Mouse (Mus musculus): ENCODE measurements around the gene Zfp872. TPM values are rescaled to one million over a fixed set of nuclear protein-coding genes. Genes with fewer than 3 reads are reported as not detected.

The Zfp872 gene
- polyA plus RNA-seq, 1 experiment from 2014 or later: not detected

- 92% methylated on average over 3 of the region's 3 CpGs for WGBS
- Histone ChIP-seq H3K36me3 (ENCODE audit: control insufficient read depth, insufficient read depth, low read length) (no peaks in the 10 kb centered on the region), H3K4me2 (replicated peaks; ENCODE audit: low read depth, low read length) (no peak overlapping the region), H3K27me3 (ENCODE audit: control insufficient read depth, insufficient read depth, low read length) (no peaks in the 10 kb centered on the region), H3K27ac (ENCODE audit: low read depth, low read length) (no peak overlapping the region), H3K4me3 (ENCODE audit: low read depth, low read length) (no peak overlapping the region), H3K9me3 (ENCODE audit: control insufficient read depth, low read length) (no peaks in the 10 kb centered on the region), H3K4me1 (replicated peaks; ENCODE audit: control insufficient read depth, insufficient read depth, low read length) (no peaks in the 10 kb centered on the region; the same call in 1 of the 2 replicates), H3K9ac (ENCODE audit: low read depth, low read length) (no peak overlapping the region)
- DNase-seq (ENCODE audit: low spot score): no peak
- ATAC-seq (ENCODE audit: low FRiP score): no peak
These were observed 34.1 kb upstream of the Zfp872 start for GRCm38 (mm10) chr9:22153810-22154209.

GRCm38 (mm10) chr9:22155614-22156013, 32.3 kb upstream of the Zfp872 start:
- 0 out of 2 replicates have a peak overlapping the region, but pooled peaks have one; percentile 14 for H3K4me2 ChIP-seq (replicated peaks; ENCODE audit: low read depth, low read length)
- DNase-seq (ENCODE audit: low spot score): peak; percentile 80
- H3K27me3 ChIP-seq (ENCODE audit: control insufficient read depth, insufficient read depth, low read length): no peaks in the 10 kb centered on the region
- no peaks in the 10 kb centered on the region for H3K36me3 ChIP-seq (ENCODE audit: control insufficient read depth, insufficient read depth, low read length)
- H3K4me1 ChIP-seq (replicated peaks; ENCODE audit: control insufficient read depth, insufficient read depth, low read length): no peaks in the 10 kb centered on the region; the same call in 1 of the 2 replicates
- H3K4me3 ChIP-seq (ENCODE audit: low read depth, low read length): no peak overlapping the region
- H3K9me3 ChIP-seq (ENCODE audit: control insufficient read depth, low read length): no peaks in the 10 kb centered on the region
- ATAC-seq (ENCODE audit: low FRiP score): peak; percentile 5; the same call in 1 of the 2 replicates
- WGBS: 33% methylated on average over 10 of the region's 10 CpGs
- no peak overlapping the region for H3K9ac ChIP-seq (ENCODE audit: low read depth, low read length)
- H3K27ac ChIP-seq (ENCODE audit: low read depth, low read length): no peak overlapping the region

GRCm38 (mm10) chr9:22156497-22157245, 31.2 kb upstream of the Zfp872 start, which contains the start of gene Pigyl:
TSS of gene Pigyl (plus strand) at chr9:22156846.
- Histone ChIP-seq H3K4me2 (replicated peaks; ENCODE audit: low read depth, low read length) (peak within 1 kb of the TSS; percentile 71), H3K4me3 (ENCODE audit: low read depth, low read length) (peak within 1 kb of the TSS; percentile 63), H3K27me3 (ENCODE audit: control insufficient read depth, insufficient read depth, low read length) (no peaks in the 10 kb centered on the region), H3K4me1 (replicated peaks; ENCODE audit: control insufficient read depth, insufficient read depth, low read length) (no peaks in the 10 kb centered on the region; the same call in 1 of the 2 replicates), H3K9ac (ENCODE audit: low read depth, low read length) (peak within 1 kb of the TSS; percentile 75), H3K27ac (ENCODE audit: low read depth, low read length) (peak within 1 kb of the TSS; percentile 51; the same call in 1 of the 2 replicates), H3K9me3 (ENCODE audit: control insufficient read depth, low read length) (no peaks in the 10 kb centered on the region), H3K36me3 (ENCODE audit: control insufficient read depth, insufficient read depth, low read length) (no peaks in the 10 kb centered on the region)
- DNase-seq (ENCODE audit: low spot score) (peak; percentile 100), ATAC-seq (ENCODE audit: low FRiP score) (peak; percentile 99)
- 1% methylated on average over 61 of the region's 65 CpGs for WGBS

DNA sequence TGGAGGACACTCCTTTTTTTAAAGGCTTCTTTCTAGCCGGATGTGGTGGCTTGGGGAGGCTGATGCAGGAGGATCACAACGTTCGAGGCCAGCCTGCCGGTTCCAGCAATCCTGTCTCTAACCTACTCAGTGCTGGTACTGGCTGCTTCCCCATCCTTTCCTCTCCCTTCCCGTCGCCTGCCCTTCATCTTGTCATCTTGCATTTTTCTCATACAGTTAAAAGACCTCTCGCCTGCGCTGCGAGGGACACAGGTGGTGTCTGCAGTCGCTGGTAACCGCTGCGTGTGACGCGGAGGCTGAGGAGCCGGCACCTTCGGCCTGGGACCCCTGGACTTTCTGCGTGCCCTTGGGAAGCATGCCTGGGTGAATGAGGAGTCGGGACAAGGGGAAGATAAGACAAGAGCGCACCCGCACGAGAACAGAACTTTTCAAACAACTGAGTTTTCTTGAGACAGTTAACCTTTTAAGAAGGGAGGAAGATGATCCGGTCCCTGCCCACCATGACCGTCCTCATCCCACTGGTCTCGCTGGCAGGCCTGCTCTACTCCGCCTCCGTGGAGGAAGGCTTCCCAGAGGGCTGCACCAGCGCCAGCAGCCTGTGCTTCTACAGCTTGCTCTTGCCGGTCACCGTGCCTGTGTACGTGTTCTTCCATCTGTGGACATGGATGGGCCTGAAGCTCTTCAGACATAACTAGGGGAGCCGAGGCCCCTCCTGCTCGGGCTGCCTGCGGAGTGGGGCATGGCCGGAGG, 30.2 kb upstream of the Zfp872 start:
- peak overlapping the region; percentile 63 for H3K4me3 ChIP-seq (ENCODE audit: low read depth, low read length)
- peak overlapping the region; percentile 71 for H3K4me2 ChIP-seq (replicated peaks; ENCODE audit: low read depth, low read length)
- H3K9ac ChIP-seq (ENCODE audit: low read depth, low read length): peak overlapping the region; percentile 75; the same call in 1 of the 2 replicates
- no peak overlapping the region for H3K27ac ChIP-seq (ENCODE audit: low read depth, low read length)
- no peak for ATAC-seq (ENCODE audit: low FRiP score)
- no peaks in the 10 kb centered on the region for H3K9me3 ChIP-seq (ENCODE audit: control insufficient read depth, low read length)
- H3K4me1 ChIP-seq (replicated peaks; ENCODE audit: control insufficient read depth, insufficient read depth, low read length): no peaks in the 10 kb centered on the region; the same call in 1 of the 2 replicates
- H3K36me3 ChIP-seq (ENCODE audit: control insufficient read depth, insufficient read depth, low read length): no peaks in the 10 kb centered on the region
- H3K27me3 ChIP-seq (ENCODE audit: control insufficient read depth, insufficient read depth, low read length): no peaks in the 10 kb centered on the region
- WGBS: 66% methylated on average over 34 of the region's 34 CpGs
- no peak for DNase-seq (ENCODE audit: low spot score)

GRCm38 (mm10) chr9:22161299-22161698, 26.6 kb upstream of the Zfp872 start:
- ATAC-seq (ENCODE audit: low FRiP score): no peak
- H3K4me2 ChIP-seq (replicated peaks; ENCODE audit: low read depth, low read length): no peak overlapping the region
- no peaks in the 10 kb centered on the region for H3K9me3 ChIP-seq (ENCODE audit: control insufficient read depth, low read length)
- no peaks in the 10 kb centered on the region; the same call in 1 of the 2 replicates for H3K4me1 ChIP-seq (replicated peaks; ENCODE audit: control insufficient read depth, insufficient read depth, low read length)
- H3K4me3 ChIP-seq (ENCODE audit: low read depth, low read length): no peak overlapping the region
- no peak overlapping the region for H3K27ac ChIP-seq (ENCODE audit: low read depth, low read length)
- no peaks in the 10 kb centered on the region; the same call in 1 of the 2 replicates for H3K27me3 ChIP-seq (ENCODE audit: control insufficient read depth, insufficient read depth, low read length)
- DNase-seq (ENCODE audit: low spot score): no peak
- H3K36me3 ChIP-seq (ENCODE audit: control insufficient read depth, insufficient read depth, low read length): no peaks in the 10 kb centered on the region
- 36% methylated on average over 6 of the region's 6 CpGs for WGBS
- no peak overlapping the region for H3K9ac ChIP-seq (ENCODE audit: low read depth, low read length)

DNA sequence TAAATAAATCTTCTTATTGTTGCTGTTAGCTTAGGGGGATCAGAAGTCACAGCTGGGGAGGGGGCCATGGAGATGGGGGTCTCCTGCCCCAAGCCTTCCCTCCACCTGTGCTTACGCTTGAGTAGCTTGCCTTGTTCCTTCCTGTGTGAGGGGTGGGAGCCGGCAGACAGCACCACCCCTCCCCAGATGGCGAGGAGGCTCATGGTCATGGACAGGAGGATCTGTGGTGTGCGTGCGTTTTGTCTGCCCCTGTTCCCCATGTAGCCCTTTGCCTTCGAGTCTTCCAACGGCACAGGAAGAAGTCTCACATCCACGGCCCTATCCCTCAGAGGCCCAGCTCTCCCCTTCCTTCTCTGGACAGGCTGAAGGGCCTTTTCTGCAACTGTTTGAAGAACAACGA, 25.6 kb upstream of the Zfp872 start:
- no peaks in the 10 kb centered on the region for H3K36me3 ChIP-seq (ENCODE audit: control insufficient read depth, insufficient read depth, low read length)
- H3K27ac ChIP-seq (ENCODE audit: low read depth, low read length): no peak overlapping the region
- WGBS: 87% methylated on average over 9 of the region's 9 CpGs
- DNase-seq (ENCODE audit: low spot score) (no peak), ATAC-seq (ENCODE audit: low FRiP score) (no peak)
- no peaks in the 10 kb centered on the region for H3K4me1 ChIP-seq (replicated peaks; ENCODE audit: control insufficient read depth, insufficient read depth, low read length)
- no peak overlapping the region for H3K4me3 ChIP-seq (ENCODE audit: low read depth, low read length)
- H3K27me3 ChIP-seq (ENCODE audit: control insufficient read depth, insufficient read depth, low read length): no peaks in the 10 kb centered on the region; the same call in 1 of the 2 replicates
- H3K4me2 ChIP-seq (replicated peaks; ENCODE audit: low read depth, low read length): no peak overlapping the region
- H3K9me3 ChIP-seq (ENCODE audit: control insufficient read depth, low read length): no peaks in the 10 kb centered on the region
- no peak overlapping the region for H3K9ac ChIP-seq (ENCODE audit: low read depth, low read length)

GRCm38 (mm10) chr9:22162912-22163311, 25.0 kb upstream of the Zfp872 start:
- no peaks in the 10 kb centered on the region for H3K36me3 ChIP-seq (ENCODE audit: control insufficient read depth, insufficient read depth, low read length)
- H3K27ac ChIP-seq (ENCODE audit: low read depth, low read length): no peak overlapping the region
- no peaks in the 10 kb centered on the region; the same call in 1 of the 2 replicates for H3K27me3 ChIP-seq (ENCODE audit: control insufficient read depth, insufficient read depth, low read length)
- H3K9me3 ChIP-seq (ENCODE audit: control insufficient read depth, low read length): no peaks in the 10 kb centered on the region
- H3K4me1 ChIP-seq (replicated peaks; ENCODE audit: control insufficient read depth, insufficient read depth, low read length): no peaks in the 10 kb centered on the region
- no peak overlapping the region for H3K9ac ChIP-seq (ENCODE audit: low read depth, low read length)
- 87% methylated on average over 7 of the region's 7 CpGs for WGBS
- no peak for DNase-seq (ENCODE audit: low spot score)
- H3K4me2 ChIP-seq (replicated peaks; ENCODE audit: low read depth, low read length): no peak overlapping the region
- ATAC-seq (ENCODE audit: low FRiP score): no peak
- H3K4me3 ChIP-seq (ENCODE audit: low read depth, low read length): no peak overlapping the region

DNA sequence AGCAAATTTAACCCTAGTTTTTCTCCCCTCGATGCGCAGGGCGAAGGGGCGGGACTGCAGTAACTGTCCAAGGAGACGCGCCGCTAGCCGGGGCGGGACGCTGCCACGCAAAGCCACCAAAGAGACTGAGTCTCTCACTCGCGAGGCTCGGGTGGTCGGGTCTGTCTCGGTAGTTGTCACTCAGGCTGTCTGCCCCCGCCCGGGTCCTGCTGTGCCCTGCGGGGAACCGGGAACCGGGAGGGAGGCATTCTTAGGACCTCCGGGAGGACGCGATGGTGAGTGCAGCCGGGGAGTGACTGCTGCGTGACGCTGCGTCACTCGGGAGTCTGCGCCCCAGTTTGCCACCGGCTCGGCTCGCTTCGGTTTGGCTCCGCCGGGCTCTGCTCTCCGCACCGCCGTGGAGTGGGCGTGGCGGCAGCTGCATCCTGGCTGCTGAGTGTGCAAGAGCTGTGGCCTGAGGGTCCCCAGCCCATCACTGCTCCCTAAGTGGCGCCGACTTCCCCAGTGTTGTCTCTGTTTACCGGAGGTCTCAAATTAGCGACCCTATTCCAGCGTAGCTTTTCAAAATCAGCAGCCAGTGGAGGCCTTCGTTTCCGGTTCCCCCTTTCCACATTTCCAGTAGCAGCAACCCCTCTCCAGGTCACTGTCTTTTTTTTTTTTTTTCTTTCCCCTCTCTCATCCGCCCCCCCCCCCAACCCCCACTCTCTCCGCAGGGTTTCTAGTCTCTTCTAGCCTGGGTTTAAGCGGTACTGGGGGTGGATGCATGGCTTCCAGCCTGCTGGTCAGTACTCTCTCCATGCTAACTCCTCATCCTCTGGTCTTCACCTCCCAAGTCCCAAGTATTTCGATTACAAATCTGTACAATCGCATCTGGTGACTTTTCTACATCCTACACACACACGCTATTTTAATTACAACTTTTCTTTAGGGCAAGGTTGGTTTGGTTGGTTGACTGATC, 22.9 kb upstream of the Zfp872 start:
- H3K4me2 ChIP-seq (replicated peaks; ENCODE audit: low read depth, low read length): peak overlapping the region; percentile 99
- H3K27me3 ChIP-seq (ENCODE audit: control insufficient read depth, insufficient read depth, low read length): no peaks in the 10 kb centered on the region; the same call in 1 of the 2 replicates
- no peaks in the 10 kb centered on the region for H3K36me3 ChIP-seq (ENCODE audit: control insufficient read depth, insufficient read depth, low read length)
- H3K4me3 ChIP-seq (ENCODE audit: low read depth, low read length): peak overlapping the region; percentile 64
- 2% methylated on average over 51 of the region's 54 CpGs for WGBS
- H3K27ac ChIP-seq (ENCODE audit: low read depth, low read length): 0 out of 2 replicates have a peak overlapping the region, but pooled peaks have one; percentile 24
- ATAC-seq (ENCODE audit: low FRiP score) (peak; percentile 83), DNase-seq (ENCODE audit: low spot score) (peak; percentile 78)
- no peaks in the 10 kb centered on the region for H3K9me3 ChIP-seq (ENCODE audit: control insufficient read depth, low read length)
- peak overlapping the region; percentile 69 for H3K9ac ChIP-seq (ENCODE audit: low read depth, low read length)
- no peaks in the 10 kb centered on the region for H3K4me1 ChIP-seq (replicated peaks; ENCODE audit: control insufficient read depth, insufficient read depth, low read length)

All from hindbrain, embryonic 11.5 days (tissue).